Mouse (Mus musculus) kidney, embryonic 16.5 days (tissue): ENCODE results near the gene Myo10. TPM values are rescaled to one million over a fixed set of nuclear protein-coding genes. Genes with fewer than 3 reads are reported as not detected.

Source experiments
- ATAC-seq: fragments of 200-750 bp; cut with Nextera tagmentation; 2 replicates; pipeline ENCODE4 v1.8.0; 2017; ENCODE audit warnings: moderate TSS enrichment; ENCODE audit not compliant: low FRiP score, low TSS enrichment
- H3K27ac ChIP-seq: fragments of 300-500 bp; sonication (generic); 2 replicates; pipeline ENCODE4 v1.5.1; 2014; ENCODE audit warnings: low read length
- H3K27me3 ChIP-seq: fragments of 300-500 bp; sonication (generic); 2 replicates; pipeline ENCODE4 v1.6.1; 2014; ENCODE audit warnings: low read length, control low read depth, mixed read lengths; ENCODE audit not compliant: insufficient read depth
- H3K36me3 ChIP-seq: fragments of 300-500 bp; sonication (generic); 2 replicates; pipeline ENCODE4 v1.6.1; 2014; ENCODE audit warnings: low read length, control low read depth, mixed read lengths; ENCODE audit not compliant: insufficient read depth
- H3K4me1 ChIP-seq: fragments of 300-500 bp; sonication (generic); 2 replicates; pipeline ENCODE4 v1.6.1; 2014; ENCODE audit warnings: low read length, control low read depth, mixed read lengths; ENCODE audit not compliant: insufficient read depth
- H3K4me2 ChIP-seq: fragments of 300-500 bp; sonication (generic); replicated peaks from 2 replicates; pipeline ENCODE4 v1.6.1; 2014; ENCODE audit warnings: low read depth, low read length
- H3K4me3 ChIP-seq: fragments of 300-500 bp; sonication (generic); 2 replicates; pipeline ENCODE4 v1.5.1; 2014; ENCODE audit warnings: mild to moderate bottlenecking, low read length
- H3K9ac ChIP-seq: fragments of 300-500 bp; sonication (generic); replicated peaks from 2 replicates; pipeline ENCODE4 v1.6.1; 2014; ENCODE audit warnings: low read length
- H3K9me3 ChIP-seq: fragments of 300-500 bp; sonication (generic); 2 replicates; pipeline ENCODE4 v1.6.1; 2016; ENCODE audit warnings: low read length, control low read depth
- WGBS: fragments of 180-500 bp; shearing (Covaris S2); extraction: QIAGEN DNeasy Blood & Tissue Kit; methylation state at CpG from one replicate; pipeline ENCODE4 v1.1.7; 2014; 5-methylcytosine and 5-hydroxymethylcytosine counted together
- polyA plus RNA-seq: library from polyadenylated mRNA; unstranded; fragments of >200 nt; fragmentation: Nextera tagmentation; extraction: Ambion mirVana; gene quantifications from 2 replicates; pipeline ENCODE4 v1.2.1, GENCODE M21; 2015

The Myo10 gene
- polyA plus RNA-seq, 1 experiment from 2014 or later: 33.2 TPM

DNA sequence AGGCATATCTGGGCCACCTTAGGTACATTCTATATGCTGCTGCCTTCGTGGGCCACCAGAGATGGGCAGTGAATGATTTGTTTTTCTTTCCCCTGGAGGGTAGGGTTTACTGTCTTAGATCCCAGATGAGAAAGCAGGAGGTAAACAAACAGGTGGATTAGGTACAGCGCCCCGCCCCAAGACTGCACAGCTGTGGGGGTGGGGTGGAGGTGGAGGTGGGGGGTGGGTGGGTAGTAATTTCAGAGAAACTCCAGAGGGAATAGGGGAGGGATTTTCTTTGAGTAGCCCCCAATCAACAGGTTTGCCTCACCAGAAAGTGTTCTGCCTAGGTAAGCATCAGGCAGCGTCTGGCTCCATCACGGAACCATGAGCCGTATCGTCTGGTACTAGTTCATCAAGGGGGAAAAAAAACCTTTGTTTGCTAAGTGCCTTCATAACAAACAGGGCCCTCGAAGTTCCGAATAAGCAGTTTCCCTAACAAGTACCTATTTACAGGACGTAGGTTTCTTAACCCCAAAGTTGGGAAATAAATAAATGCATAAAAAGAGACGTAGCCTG is 221.8 kb downstream of the Myo10 start:
- no peaks in the 10 kb centered on the region for H3K36me3 ChIP-seq
- WGBS: 12% methylated on average over 11 of the region's 11 CpGs
- ATAC-seq: peak; percentile 35; the same call in 1 of the 2 replicates
- H3K27ac ChIP-seq: peak overlapping the region; percentile 76; the same call in 1 of the 2 replicates
- peak overlapping the region; percentile 88 for H3K4me2 ChIP-seq
- H3K4me1 ChIP-seq: peaks cover 8% of the 10 kb centered on the region; the same call in 1 of the 2 replicates
- peak overlapping the region; percentile 83 for H3K4me3 ChIP-seq
- peak overlapping the region; percentile 78; the same call in 1 of the 2 replicates for H3K9ac ChIP-seq
- H3K9me3 ChIP-seq: no peaks in the 10 kb centered on the region
- H3K27me3 ChIP-seq: peaks cover 14% of the 10 kb centered on the region; the same call in 1 of the 2 replicates

DNA sequence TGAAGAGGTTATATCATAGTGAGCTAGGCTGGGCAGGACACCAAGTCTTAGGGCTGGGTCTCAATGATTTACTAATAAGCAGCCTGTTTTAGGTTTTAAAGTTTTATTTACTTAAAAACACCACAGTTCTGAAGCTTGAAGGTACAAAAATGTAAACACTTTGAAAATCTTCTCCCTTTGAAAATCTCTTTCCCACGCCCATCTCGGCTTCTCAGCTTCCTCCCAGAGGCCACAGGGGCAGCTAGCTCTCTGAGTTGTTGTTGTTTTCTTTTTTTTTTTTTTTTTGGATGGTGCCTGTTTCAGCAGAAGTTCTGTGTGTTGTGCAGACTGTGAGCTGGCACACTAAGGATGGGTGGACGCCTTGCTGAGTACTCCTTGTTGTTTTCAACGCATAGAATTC is 222.4 kb downstream of the Myo10 start:
- Histone ChIP-seq H3K9me3 (no peaks in the 10 kb centered on the region), H3K27me3 (peaks cover 14% of the 10 kb centered on the region; the same call in 1 of the 2 replicates), H3K36me3 (no peaks in the 10 kb centered on the region), H3K9ac (no peak overlapping the region), H3K4me3 (peak overlapping the region; percentile 83; the same call in 1 of the 2 replicates), H3K4me1 (peaks cover 6% of the 10 kb centered on the region; the same call in 1 of the 2 replicates), H3K4me2 (peak overlapping the region; percentile 88), H3K27ac (no peak overlapping the region)
- 42% methylated on average over 4 of the region's 4 CpGs for WGBS
- no peak for ATAC-seq

DNA sequence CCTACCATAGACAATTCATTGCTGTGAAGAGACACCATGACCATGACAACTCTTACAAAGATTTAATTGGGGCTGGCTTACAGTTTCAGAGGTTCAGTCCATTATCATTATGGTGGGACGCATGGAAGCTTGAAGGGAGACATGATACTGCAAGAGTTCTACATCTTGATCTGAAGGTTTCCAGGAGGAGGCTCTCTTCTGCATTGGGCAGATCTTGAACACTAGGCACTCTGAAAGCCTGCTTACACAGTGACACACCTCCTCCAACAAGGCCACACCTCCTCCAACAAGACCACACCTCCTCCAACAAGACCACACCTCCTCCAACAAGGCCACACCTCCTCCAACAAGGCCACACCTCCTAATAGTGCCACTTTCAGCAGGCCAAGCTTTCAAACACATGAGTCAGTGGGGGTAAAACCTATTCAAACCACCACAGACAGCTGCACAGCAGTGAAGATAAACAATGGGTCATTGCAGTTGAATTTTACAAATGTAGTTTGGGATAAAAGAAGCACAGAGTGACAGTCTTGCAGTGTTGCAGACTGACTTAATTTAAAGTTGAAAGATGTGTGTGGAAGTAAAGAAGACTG is 225.3 kb downstream of the Myo10 start:
- Histone ChIP-seq H3K27me3 (0 out of 2 replicates have a peak, but pooled peaks cover 3% of the 10 kb centered on the region), H3K27ac (no peak overlapping the region), H3K9ac (no peak overlapping the region), H3K9me3 (no peaks in the 10 kb centered on the region), H3K4me3 (no peak overlapping the region), H3K4me2 (no peak overlapping the region), H3K36me3 (no peaks in the 10 kb centered on the region), H3K4me1 (peaks cover under 1% of the 10 kb centered on the region; the same call in 1 of the 2 replicates)
- no peak for ATAC-seq
- 86% methylated on average over 1 of the region's 1 CpGs for WGBS

DNA sequence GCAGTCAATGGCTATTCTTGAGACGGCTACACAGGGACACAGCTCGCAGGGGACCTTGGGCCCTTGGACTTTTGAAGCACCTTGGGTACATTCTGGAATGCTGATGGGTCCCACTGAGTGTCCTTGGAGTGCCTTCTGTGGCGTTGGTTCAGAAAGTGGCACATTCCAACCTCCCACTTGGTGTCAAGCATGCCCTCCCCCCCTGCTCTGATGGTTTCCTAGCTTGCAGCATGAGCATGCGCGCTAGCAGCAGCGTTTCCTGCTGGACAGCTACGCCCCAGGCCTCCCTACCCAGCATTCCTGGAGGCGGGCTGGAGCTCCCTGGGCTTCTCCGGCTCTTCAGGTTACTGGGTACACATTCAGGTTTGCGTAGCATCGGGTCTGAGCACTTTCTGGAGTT is 228.2 kb downstream of the Myo10 start:
- 0 out of 2 replicates have a peak, but pooled peaks cover 5% of the 10 kb centered on the region for H3K4me1 ChIP-seq
- H3K9ac ChIP-seq: no peak overlapping the region
- H3K27ac ChIP-seq: no peak overlapping the region
- ATAC-seq: no peak
- no peaks in the 10 kb centered on the region for H3K27me3 ChIP-seq
- no peaks in the 10 kb centered on the region for H3K9me3 ChIP-seq
- 75% methylated on average over 11 of the region's 11 CpGs for WGBS
- H3K4me3 ChIP-seq: no peak overlapping the region
- H3K4me2 ChIP-seq: no peak overlapping the region
- no peaks in the 10 kb centered on the region for H3K36me3 ChIP-seq

DNA sequence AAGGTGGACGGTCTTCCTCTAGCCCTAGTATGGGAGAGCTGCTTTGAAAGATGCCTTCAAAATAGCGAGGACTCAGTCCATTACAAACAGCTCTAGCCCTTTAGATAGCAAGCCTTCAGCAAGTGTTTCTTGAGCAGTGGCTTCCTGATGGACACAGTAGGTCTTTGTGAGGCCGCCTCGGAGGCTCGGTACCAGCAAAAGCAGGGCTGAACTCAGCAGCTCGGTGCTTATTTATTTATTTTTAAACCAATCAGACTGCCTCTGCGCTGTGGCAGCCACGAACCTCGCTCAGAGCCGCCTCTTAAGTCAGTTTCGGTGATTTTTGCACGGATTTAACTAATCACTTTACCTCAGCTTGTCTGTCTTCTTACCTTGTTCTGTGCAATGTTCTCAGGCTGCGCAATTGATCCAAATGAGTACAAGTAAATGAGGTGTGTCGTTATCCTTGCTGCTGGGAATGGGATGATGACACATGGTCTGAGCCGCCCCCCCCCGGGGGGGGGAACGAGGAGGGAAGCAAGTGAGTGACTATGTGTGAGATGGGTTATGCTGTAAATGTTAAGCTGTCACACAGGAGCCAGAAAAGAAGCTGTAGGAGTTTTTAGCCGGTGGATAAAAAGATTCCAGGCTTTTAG is 232.1 kb downstream of the Myo10 start:
- Histone ChIP-seq H3K4me1 (peaks cover 10% of the 10 kb centered on the region; the same call in 1 of the 2 replicates), H3K36me3 (no peaks in the 10 kb centered on the region), H3K4me3 (no peak overlapping the region), H3K27me3 (no peaks in the 10 kb centered on the region), H3K9ac (no peak overlapping the region), H3K27ac (no peak overlapping the region), H3K9me3 (no peaks in the 10 kb centered on the region), H3K4me2 (no peak overlapping the region)
- no peak for ATAC-seq
- 58% methylated on average over 18 of the region's 18 CpGs for WGBS

- H3K9me3 ChIP-seq: no peaks in the 10 kb centered on the region
- ATAC-seq: peak; percentile 82; the same call in 1 of the 2 replicates
- H3K4me1 ChIP-seq: peaks cover 10% of the 10 kb centered on the region; the same call in 1 of the 2 replicates
- peak overlapping the region; percentile 30 for H3K4me2 ChIP-seq
- H3K27me3 ChIP-seq: no peaks in the 10 kb centered on the region
- no peak overlapping the region for H3K9ac ChIP-seq
- 39% methylated on average over 10 of the region's 12 CpGs for WGBS
- H3K27ac ChIP-seq: no peak overlapping the region
- H3K4me3 ChIP-seq: no peak overlapping the region
- no peaks in the 10 kb centered on the region for H3K36me3 ChIP-seq
These were observed 236.3 kb downstream of the Myo10 start for GRCm38 (mm10) chr15:25858611-25859058.

DNA sequence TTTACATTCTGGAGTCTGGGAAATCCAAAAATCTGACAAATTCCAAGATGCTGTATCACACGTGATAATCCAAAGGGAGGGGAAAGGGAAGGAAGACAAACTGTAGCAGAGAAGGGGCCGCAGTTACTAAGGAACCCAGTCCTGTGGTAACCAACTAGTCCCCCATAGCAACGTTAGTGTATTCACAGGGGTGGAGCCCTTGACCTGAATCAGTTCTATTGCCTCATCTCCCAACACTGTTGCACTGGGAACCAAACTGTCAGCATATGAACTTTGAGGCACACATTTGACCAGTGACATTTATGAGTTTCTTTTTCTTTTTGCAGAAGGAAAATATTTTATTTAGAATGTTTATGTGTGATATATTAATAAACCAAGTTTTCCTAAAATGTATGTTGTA is 237.1 kb downstream of the Myo10 start:
- ATAC-seq: no peak
- Histone ChIP-seq H3K36me3 (no peaks in the 10 kb centered on the region), H3K9me3 (0 out of 2 replicates have a peak, but pooled peaks cover 5% of the 10 kb centered on the region), H3K27me3 (no peaks in the 10 kb centered on the region), H3K4me3 (no peak overlapping the region), H3K4me2 (no peak overlapping the region), H3K27ac (no peak overlapping the region), H3K4me1 (peaks cover 9% of the 10 kb centered on the region; the same call in 1 of the 2 replicates), H3K9ac (no peak overlapping the region)
- WGBS: 44% methylated on average over 3 of the region's 3 CpGs

DNA sequence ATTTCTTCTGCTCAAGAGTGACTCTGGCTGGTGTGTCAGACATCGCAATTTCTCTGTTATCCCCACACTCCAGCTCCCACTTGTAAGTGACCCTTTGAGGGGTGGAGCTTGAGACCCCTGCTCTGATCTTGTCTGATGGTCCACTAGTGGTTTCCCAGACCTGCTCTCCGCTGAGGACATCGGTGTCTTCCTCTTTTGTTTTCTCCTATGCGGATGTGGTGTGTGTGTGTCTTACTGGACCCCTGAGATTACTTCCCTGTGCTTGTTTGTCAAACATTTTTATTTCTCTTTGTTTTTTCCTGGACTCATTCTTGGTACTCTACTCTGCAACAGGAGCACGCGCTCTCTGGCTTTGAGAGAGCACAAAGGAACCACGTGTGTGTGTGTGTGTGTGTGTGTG is 239.6 kb downstream of the Myo10 start:
- H3K4me3 ChIP-seq: no peak overlapping the region
- ATAC-seq: no peak
- no peaks in the 10 kb centered on the region for H3K27me3 ChIP-seq
- 80% methylated on average over 7 of the region's 7 CpGs for WGBS
- H3K9me3 ChIP-seq: 0 out of 2 replicates have a peak, but pooled peaks cover 6% of the 10 kb centered on the region
- no peak overlapping the region for H3K9ac ChIP-seq
- H3K27ac ChIP-seq: no peak overlapping the region
- peaks cover 5% of the 10 kb centered on the region; the same call in 1 of the 2 replicates for H3K4me1 ChIP-seq
- no peaks in the 10 kb centered on the region for H3K36me3 ChIP-seq
- no peak overlapping the region for H3K4me2 ChIP-seq
